36 mouse cellular contexts compared by ENCODE assay signal in the genomic region with DNA sequence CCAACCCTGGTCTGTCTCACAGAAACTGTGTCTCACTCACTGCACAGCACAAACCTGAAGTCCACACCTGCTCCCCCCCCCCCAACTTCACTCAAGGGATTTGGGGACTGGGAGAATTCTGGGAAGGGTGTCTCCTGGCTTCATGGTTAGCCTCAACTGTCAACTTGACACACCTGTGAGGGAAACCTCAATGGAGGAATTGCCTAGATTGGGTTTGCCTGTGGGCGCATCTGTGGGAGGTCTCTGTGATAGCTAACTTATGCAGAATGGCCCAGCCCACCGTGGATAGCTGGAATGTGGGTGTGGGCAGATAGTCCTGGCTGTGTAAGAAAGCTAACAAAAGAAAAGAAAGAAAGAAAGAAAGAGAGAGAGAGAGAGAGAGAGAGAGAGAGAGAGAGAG. TPM values are rescaled to one million over a fixed set of nuclear protein-coding genes. Genes with fewer than 3 reads are reported as not detected.
A peak's percentile ranks its signal among the peaks of the same experiment; 100 is the strongest.
DNase-seq lines count a peak whose midpoint lies in the region; ATAC-seq and TF ChIP-seq lines count a peak whose summit lies in the region.
"Had no signal": no experiment of that assay in that cellular context is flagged by ENCODE, and none has a peak within 500 bp of the region (broad histone marks: within the 10 kb centered on the region; RNA-seq: fewer than 3 reads in every experiment).

A gene (plus strand): TSS at position 301 of the 400 bp plus-strand sequence.

- H3K4me3 ChIP-seq in kidney, embryonic 15.5 days (replicated peaks) = no peak within 1 kb of the TSS
- no peak within 1 kb of the TSS for H3K4me3 ChIP-seq in kidney, embryonic 14.5 days (ENCODE audit: low read length)
- no peak within 1 kb of the TSS for H3K4me3 ChIP-seq in lung, embryonic 16.5 days (ENCODE audit: low read length)
- H3K4me3 ChIP-seq in intestine, postnatal 0 days (ENCODE audit: low read depth, low read length) = no peak within 1 kb of the TSS
- H3K4me3 ChIP-seq: heart, embryonic 10.5 days; heart, embryonic 15.5 days; limb, embryonic 12.5 days; liver, embryonic 15.5 days; neural tube, embryonic 15.5 days had no signal

- H3K4me1 ChIP-seq in kidney, embryonic 15.5 days = no peaks in the 10 kb centered on the region
- no peaks in the 10 kb centered on the region for H3K4me1 ChIP-seq in kidney, embryonic 14.5 days (ENCODE audit: control insufficient read depth, insufficient read depth, low read length)
- no peaks in the 10 kb centered on the region for H3K4me1 ChIP-seq in lung, embryonic 16.5 days (replicated peaks; ENCODE audit: control insufficient read depth, insufficient read depth, low read length)
- H3K4me1 ChIP-seq in intestine, postnatal 0 days (replicated peaks; ENCODE audit: control insufficient read depth, insufficient read depth, low read length) = no peaks in the 10 kb centered on the region
- H3K4me1 ChIP-seq: heart, embryonic 10.5 days; heart, embryonic 15.5 days; limb, embryonic 12.5 days; liver, embryonic 15.5 days; neural tube, embryonic 15.5 days had no signal

- no peaks in the 10 kb centered on the region for H3K27me3 ChIP-seq in kidney, embryonic 15.5 days
- no peaks in the 10 kb centered on the region for H3K27me3 ChIP-seq in kidney, embryonic 14.5 days (ENCODE audit: control insufficient read depth, insufficient read depth, low read length)
- no peaks in the 10 kb centered on the region for H3K27me3 ChIP-seq in lung, embryonic 16.5 days (ENCODE audit: control insufficient read depth, insufficient read depth, low read depth, low read length)
- H3K27me3 ChIP-seq in intestine, postnatal 0 days (replicated peaks; ENCODE audit: control insufficient read depth, insufficient read depth, low read length) = no peaks in the 10 kb centered on the region
- H3K27me3 ChIP-seq: liver, embryonic 15.5 days had no signal

- TF ChIP-seq CTCF in intestine, postnatal 0 days (IDR thresholded peaks at IDR 0.05; ENCODE audit: low read depth) = no peak

- no peak for DNase-seq in lung, postnatal 36 days
- no peak for DNase-seq in left cerebral cortex, adult 8-10 months (ENCODE audit: low spot score in 2 of 2)
- no peak for DNase-seq in cerebellum, adult 18-20 months
- DNase-seq: adrenal gland, postnatal 25 days; cerebellum, adult 11-12 months; cerebellum, postnatal 14 days; gastrocnemius, postnatal 25 days; heart, adult 11 months; kidney, postnatal 4 days; layer of hippocampus, postnatal 36 days; midbrain, embryonic 14.5 days; retina, postnatal 1 day; right cerebral cortex, postnatal 14 days; thymus, adult 2 months; thymus, postnatal 4 days had no signal

- H3K36me3 ChIP-seq in kidney, embryonic 15.5 days = no peaks in the 10 kb centered on the region
- H3K36me3 ChIP-seq in kidney, embryonic 14.5 days (ENCODE audit: control insufficient read depth, insufficient read depth, low read length) = no peaks in the 10 kb centered on the region
- no peaks in the 10 kb centered on the region for H3K36me3 ChIP-seq in lung, embryonic 16.5 days (ENCODE audit: control insufficient read depth, insufficient read depth, low read length)
- no peaks in the 10 kb centered on the region for H3K36me3 ChIP-seq in intestine, postnatal 0 days (ENCODE audit: control insufficient read depth, insufficient read depth)
- H3K36me3 ChIP-seq: heart, embryonic 10.5 days; heart, embryonic 15.5 days; limb, embryonic 12.5 days; liver, embryonic 15.5 days; neural tube, embryonic 15.5 days had no signal

- ATAC-seq in kidney, embryonic 15.5 days (replicated peaks; ENCODE audit: low FRiP score) = no peak
- ATAC-seq in kidney, embryonic 14.5 days (ENCODE audit: low FRiP score, low TSS enrichment) = no peak
- no peak for ATAC-seq in lung, embryonic 16.5 days (ENCODE audit: low read depth)
- ATAC-seq in intestine, postnatal 0 days = no peak
- ATAC-seq: forebrain, embryonic 14.5 days; hindbrain, embryonic 16.5 days had no signal

- H3K9me3 ChIP-seq in kidney, embryonic 15.5 days (replicated peaks) = no peaks in the 10 kb centered on the region
- H3K9me3 ChIP-seq in kidney, embryonic 14.5 days (ENCODE audit: control insufficient read depth, low read length) = no peaks in the 10 kb centered on the region
- H3K9me3 ChIP-seq in lung, embryonic 16.5 days (ENCODE audit: control insufficient read depth, low read length) = no peaks in the 10 kb centered on the region
- no peaks in the 10 kb centered on the region for H3K9me3 ChIP-seq in intestine, postnatal 0 days (ENCODE audit: control insufficient read depth)
- H3K9me3 ChIP-seq: heart, embryonic 10.5 days; heart, embryonic 15.5 days; neural tube, embryonic 15.5 days had no signal

- H3K9ac ChIP-seq in kidney, embryonic 15.5 days = no peak within 1 kb of the TSS
- H3K9ac ChIP-seq in kidney, embryonic 14.5 days (ENCODE audit: low read depth, low read length) = no peak within 1 kb of the TSS
- no peak within 1 kb of the TSS for H3K9ac ChIP-seq in lung, embryonic 16.5 days (ENCODE audit: low read length)
- no peak within 1 kb of the TSS for H3K9ac ChIP-seq in intestine, postnatal 0 days (ENCODE audit: low read depth, low read length)
- H3K9ac ChIP-seq: heart, embryonic 15.5 days; limb, embryonic 12.5 days; liver, embryonic 15.5 days; neural tube, embryonic 15.5 days had no signal

- WGBS in kidney, embryonic 15.5 days = 56% methylated on average over 2 of the region's 2 CpGs
- WGBS in kidney, embryonic 14.5 days = 52% methylated on average over 2 of the region's 2 CpGs
- WGBS in lung, embryonic 16.5 days = 50% methylated on average over 2 of the region's 2 CpGs
- WGBS in intestine, postnatal 0 days = 27% methylated on average over 2 of the region's 2 CpGs

- H3K4me2 ChIP-seq in kidney, embryonic 15.5 days = peak within 1 kb of the TSS; percentile 34; the same call in 1 of the 2 replicates
- no peak within 1 kb of the TSS for H3K4me2 ChIP-seq in kidney, embryonic 14.5 days (replicated peaks; ENCODE audit: low read depth, low read length)
- H3K4me2 ChIP-seq in lung, embryonic 16.5 days (ENCODE audit: low read depth, low read length) = no peak within 1 kb of the TSS
- H3K4me2 ChIP-seq in intestine, postnatal 0 days (replicated peaks; ENCODE audit: low read depth) = peak within 1 kb of the TSS; percentile 13; the same call in 1 of the 2 replicates
- H3K4me2 ChIP-seq: heart, embryonic 15.5 days; limb, embryonic 12.5 days; liver, embryonic 15.5 days; neural tube, embryonic 15.5 days had no signal

- no peak within 1 kb of the TSS for H3K27ac ChIP-seq in kidney, embryonic 15.5 days
- no peak within 1 kb of the TSS for H3K27ac ChIP-seq in kidney, embryonic 14.5 days (ENCODE audit: low read depth, low read length)
- H3K27ac ChIP-seq in lung, embryonic 16.5 days (ENCODE audit: low read length) = no peak within 1 kb of the TSS
- no peak within 1 kb of the TSS for H3K27ac ChIP-seq in intestine, postnatal 0 days (ENCODE audit: low read depth, low read length)
- H3K27ac ChIP-seq: heart, embryonic 10.5 days; heart, embryonic 15.5 days; limb, embryonic 12.5 days; liver, embryonic 15.5 days; neural tube, embryonic 15.5 days had no signal

RNA-seq across cellular contexts. Expression of the gene that starts here (rescaled TPM):
- polyA plus RNA-seq in kidney, embryonic 15.5 days (2015; fragmentation: Nextera tagmentation; extraction: Ambion mirVana) = 1.8 and 2.9 TPM in 2 replicates
- 3.3 and 4.2 TPM in 2 replicates for polyA plus RNA-seq in kidney, embryonic 14.5 days (2014; fragmentation: Nextera tagmentation; extraction: Ambion mirVana)
- 193 and 232 TPM in 2 replicates for polyA plus RNA-seq in lung, embryonic 16.5 days (2015; fragmentation: Nextera tagmentation; extraction: Ambion mirVana)
- 0.99 and 1.0 TPM in 2 replicates for polyA plus RNA-seq in intestine, postnatal 0 days (2015; fragmentation: Nextera tagmentation; extraction: Ambion mirVana)
- not detected for total RNA-seq in left cerebral cortex, adult 8-10 months (2022)
- total RNA-seq: adrenal gland, adult 18-20 months; adrenal gland, postnatal 25 days; gastrocnemius, adult 18-20 months; gastrocnemius, postnatal 25 days; heart, postnatal 25 days; layer of hippocampus, postnatal 36 days; left cerebral cortex, postnatal 25 days; liver, adult 2 months; monocyte, adult 5-6 weeks had no signal
- polyA plus RNA-seq: cortical plate, adult 2 months; frontal cortex, adult 2 months; heart, embryonic 10.5 days; hindbrain, embryonic 11.5 days; hindbrain, embryonic 16.5 days; limb, embryonic 12.5 days; liver, adult 2 months; liver, embryonic 15.5 days; midbrain, embryonic 14.5 days; neural tube, embryonic 15.5 days; small intestine, adult 2 months had no signal

Comparison
In these comparisons a context has a peak if more than half of its experiments do, and no peak if none do; other contexts are left out.
1. RNA of the gene that starts here (polyA plus RNA-seq): 193 to 232 TPM in lung, embryonic 16.5 days; 3.3 to 4.2 TPM in kidney, embryonic 14.5 days, 1.8 to 2.9 TPM in kidney, embryonic 15.5 days and 0.99 to 1.0 TPM in intestine, postnatal 0 days; every median in the first group is over 10 times any median in the second.
2. H3K4me2 ChIP-seq: peak in kidney, embryonic 15.5 days (single experiment) and intestine, postnatal 0 days (single experiment); none in kidney, embryonic 14.5 days (single experiment) and lung, embryonic 16.5 days (single experiment).